Mouse (Mus musculus): Measurements from ENCODE around the gene Mgst3. TPM values are rescaled to one million over a fixed set of nuclear protein-coding genes. Genes with fewer than 3 reads are reported as not detected.

Mgst3 gene
- total and polyA plus RNA-seq, 3 experiments: 10.9 to 34.4 (median 22.7) TPM

GRCm38 (mm10) chr1:167390381-167390780 lies 3.3 kb downstream of the Mgst3 start:
- peaks cover 5% of the 10 kb centered on the region; the same call in 1 of the 2 replicates for H3K27me3 ChIP-seq (ENCODE audit: insufficient read depth, low read length)

GRCm38 (mm10) chr1:167389584-167389983 lies 4.1 kb downstream of the Mgst3 start:
- TF ChIP-seq POLR2AphosphoS5 (IDR thresholded peaks at IDR 0.05; ENCODE audit: insufficient replicate concordance, low read depth, low read length) (no peak), TAL1 (conservative IDR thresholded peaks at IDR 0.05; ENCODE audit: low read depth, low read length) (no peak), CTCF (IDR thresholded peaks at IDR 0.05; ENCODE audit: low read depth, low read length) (no peak), GATA1 (IDR thresholded peaks at IDR 0.05; ENCODE audit: borderline replicate concordance, low read length) (no peak), GATA2 (IDR thresholded peaks at IDR 0.05; ENCODE audit: borderline replicate concordance, low read depth, low read length) (no peak)
- no peak overlapping the region for H3K4me3 ChIP-seq (ENCODE audit: low read depth, low read length)
- H3K4me1 ChIP-seq (ENCODE audit: insufficient read depth, low read depth, low read length): peaks cover 48% of the 10 kb centered on the region
- DNase-seq (ENCODE audit: low spot score) (no peak), ATAC-seq (ENCODE audit: extremely low read depth, insufficient number of reproducible peaks, low FRiP score, poor library complexity, severe bottlenecking) (no peak)
- H3K36me3 ChIP-seq (replicated peaks): no peaks in the 10 kb centered on the region
- no peaks in the 10 kb centered on the region for H3K9me3 ChIP-seq (replicated peaks)
- H3K27me3 ChIP-seq (ENCODE audit: insufficient read depth, low read length): no peaks in the 10 kb centered on the region

More at GRCm38 (mm10) chr1:167390381-167390780, 3.3 kb downstream of the Mgst3 start:
- TF ChIP-seq GATA1 (IDR thresholded peaks at IDR 0.05; ENCODE audit: borderline replicate concordance, low read length): no peak
- TF ChIP-seq CTCF (IDR thresholded peaks at IDR 0.05; ENCODE audit: low read depth, low read length): no peak
- TF ChIP-seq GATA2 (IDR thresholded peaks at IDR 0.05; ENCODE audit: borderline replicate concordance, low read depth, low read length): no peak
- no peak for TF ChIP-seq POLR2AphosphoS5 (IDR thresholded peaks at IDR 0.05; ENCODE audit: insufficient replicate concordance, low read depth, low read length)
- TF ChIP-seq TAL1 (conservative IDR thresholded peaks at IDR 0.05; ENCODE audit: low read depth, low read length): no peak
- ATAC-seq (ENCODE audit: extremely low read depth, insufficient number of reproducible peaks, low FRiP score, poor library complexity, severe bottlenecking) (no peak), DNase-seq (ENCODE audit: low spot score) (no peak)
- Histone ChIP-seq H3K36me3 (replicated peaks) (no peaks in the 10 kb centered on the region), H3K9me3 (replicated peaks) (no peaks in the 10 kb centered on the region), H3K4me1 (ENCODE audit: insufficient read depth, low read depth, low read length) (peaks cover 40% of the 10 kb centered on the region), H3K4me3 (ENCODE audit: low read depth, low read length) (no peak overlapping the region)

- H3K9me3 ChIP-seq (replicated peaks): no peaks in the 10 kb centered on the region
- no peaks in the 10 kb centered on the region for H3K27me3 ChIP-seq (ENCODE audit: insufficient read depth, low read length)
- no peak overlapping the region for H3K4me3 ChIP-seq (ENCODE audit: low read depth, low read length)
- TF ChIP-seq POLR2AphosphoS5 (IDR thresholded peaks at IDR 0.05; ENCODE audit: insufficient replicate concordance, low read depth, low read length) (no peak), TAL1 (conservative IDR thresholded peaks at IDR 0.05; ENCODE audit: low read depth, low read length) (no peak), CTCF (IDR thresholded peaks at IDR 0.05; ENCODE audit: low read depth, low read length) (no peak)
- no peak for DNase-seq (ENCODE audit: low spot score)
- no peaks in the 10 kb centered on the region for H3K36me3 ChIP-seq (replicated peaks)
- H3K4me1 ChIP-seq (ENCODE audit: insufficient read depth, low read depth, low read length): peaks cover 58% of the 10 kb centered on the region
- no peak for ATAC-seq (ENCODE audit: extremely low read depth, insufficient number of reproducible peaks, low FRiP score, poor library complexity, severe bottlenecking)
These were observed 5.1 kb downstream of the Mgst3 start for GRCm38 (mm10) chr1:167388571-167388970.

- DNase-seq (ENCODE audit: low spot score): no peak
- TF ChIP-seq TAL1 (conservative IDR thresholded peaks at IDR 0.05; ENCODE audit: low read depth, low read length) (no peak), GATA2 (IDR thresholded peaks at IDR 0.05; ENCODE audit: borderline replicate concordance, low read depth, low read length) (no peak), POLR2AphosphoS5 (IDR thresholded peaks at IDR 0.05; ENCODE audit: insufficient replicate concordance, low read depth, low read length) (no peak), GATA1 (IDR thresholded peaks at IDR 0.05; ENCODE audit: borderline replicate concordance, low read length) (no peak), CTCF (IDR thresholded peaks at IDR 0.05; ENCODE audit: low read depth, low read length) (no peak)
- no peak for ATAC-seq (ENCODE audit: extremely low read depth, insufficient number of reproducible peaks, low FRiP score, poor library complexity, severe bottlenecking)
- peaks cover 58% of the 10 kb centered on the region for H3K4me1 ChIP-seq (ENCODE audit: insufficient read depth, low read depth, low read length)
- no peaks in the 10 kb centered on the region for H3K36me3 ChIP-seq (replicated peaks)
- no peaks in the 10 kb centered on the region for H3K9me3 ChIP-seq (replicated peaks)
- no peak overlapping the region for H3K4me3 ChIP-seq (ENCODE audit: low read depth, low read length)
- H3K27me3 ChIP-seq (ENCODE audit: insufficient read depth, low read length): no peaks in the 10 kb centered on the region
These were observed 5.8 kb downstream of the Mgst3 start for GRCm38 (mm10) chr1:167387796-167388195.

DNA sequence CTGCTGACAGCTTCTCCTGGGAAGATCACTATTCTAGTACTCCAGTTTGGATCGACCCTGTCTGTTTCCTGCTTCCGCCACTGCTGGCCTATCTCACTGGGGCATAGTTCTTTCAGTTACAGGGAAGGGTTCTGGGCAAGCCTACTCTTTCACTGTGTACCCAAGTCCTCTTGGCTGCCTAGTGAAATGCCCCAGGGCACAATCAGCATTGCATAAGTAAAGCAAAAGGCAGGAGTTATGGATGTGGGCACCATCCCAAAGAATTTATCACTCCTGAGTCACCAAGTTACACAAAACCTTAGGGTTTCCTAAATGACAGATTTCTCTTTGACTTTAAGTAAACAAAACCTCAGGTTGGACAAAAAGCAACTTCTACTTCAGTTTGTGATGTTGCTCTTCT lies 6.3 kb downstream of the Mgst3 start:
- peaks cover 58% of the 10 kb centered on the region for H3K4me1 ChIP-seq (ENCODE audit: insufficient read depth, low read depth, low read length)
- H3K4me3 ChIP-seq (ENCODE audit: low read depth, low read length): no peak overlapping the region

DNA sequence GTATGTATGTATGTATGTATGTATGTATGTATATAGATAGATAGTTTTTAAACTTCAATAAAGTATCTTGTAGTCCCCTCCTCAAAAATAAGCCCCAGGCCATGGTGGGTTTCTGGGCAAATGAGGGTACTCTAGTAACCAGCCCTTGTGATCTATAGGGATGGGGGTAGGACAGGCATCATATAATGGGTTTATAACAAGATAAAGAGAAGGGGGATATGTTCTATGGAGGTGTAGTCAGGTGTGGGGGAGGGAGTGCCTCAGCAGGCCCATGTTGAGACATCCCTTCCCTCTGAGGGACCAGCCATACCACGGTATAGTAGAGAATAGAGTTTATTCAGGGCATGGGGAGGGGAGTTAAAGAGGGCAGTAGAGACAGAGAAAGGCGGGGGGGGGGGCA lies 7.2 kb downstream of the Mgst3 start:
- H3K36me3 ChIP-seq (replicated peaks): no peaks in the 10 kb centered on the region
- ATAC-seq (ENCODE audit: extremely low read depth, insufficient number of reproducible peaks, low FRiP score, poor library complexity, severe bottlenecking) (no peak), DNase-seq (ENCODE audit: low spot score) (no peak)
- H3K9me3 ChIP-seq (replicated peaks): no peaks in the 10 kb centered on the region
- no peaks in the 10 kb centered on the region for H3K27me3 ChIP-seq (ENCODE audit: insufficient read depth, low read length)
- peaks cover 60% of the 10 kb centered on the region for H3K4me1 ChIP-seq (ENCODE audit: insufficient read depth, low read depth, low read length)
- H3K4me3 ChIP-seq (ENCODE audit: low read depth, low read length): no peak overlapping the region
- TF ChIP-seq TAL1 (conservative IDR thresholded peaks at IDR 0.05; ENCODE audit: low read depth, low read length) (no peak), POLR2AphosphoS5 (IDR thresholded peaks at IDR 0.05; ENCODE audit: insufficient replicate concordance, low read depth, low read length) (no peak), CTCF (IDR thresholded peaks at IDR 0.05; ENCODE audit: low read depth, low read length) (no peak), GATA1 (IDR thresholded peaks at IDR 0.05; ENCODE audit: borderline replicate concordance, low read length) (no peak), GATA2 (IDR thresholded peaks at IDR 0.05; ENCODE audit: borderline replicate concordance, low read depth, low read length) (no peak)

More for the DNA sequence above, 6.3 kb downstream of the Mgst3 start:
- Histone ChIP-seq H3K9me3 (replicated peaks) (no peaks in the 10 kb centered on the region), H3K27me3 (ENCODE audit: insufficient read depth, low read length) (no peaks in the 10 kb centered on the region), H3K36me3 (replicated peaks) (no peaks in the 10 kb centered on the region)
- ATAC-seq (ENCODE audit: extremely low read depth, insufficient number of reproducible peaks, low FRiP score, poor library complexity, severe bottlenecking) (no peak), DNase-seq (ENCODE audit: low spot score) (no peak)
- TF ChIP-seq GATA1 (IDR thresholded peaks at IDR 0.05; ENCODE audit: borderline replicate concordance, low read length) (no peak), POLR2AphosphoS5 (IDR thresholded peaks at IDR 0.05; ENCODE audit: insufficient replicate concordance, low read depth, low read length) (no peak), GATA2 (IDR thresholded peaks at IDR 0.05; ENCODE audit: borderline replicate concordance, low read depth, low read length) (no peak), TAL1 (conservative IDR thresholded peaks at IDR 0.05; ENCODE audit: low read depth, low read length) (no peak), CTCF (IDR thresholded peaks at IDR 0.05; ENCODE audit: low read depth, low read length) (no peak)

Data from G1E (cell line).